Comparison of ENCODE assay signal across 8 mouse cellular contexts in the genomic region with DNA sequence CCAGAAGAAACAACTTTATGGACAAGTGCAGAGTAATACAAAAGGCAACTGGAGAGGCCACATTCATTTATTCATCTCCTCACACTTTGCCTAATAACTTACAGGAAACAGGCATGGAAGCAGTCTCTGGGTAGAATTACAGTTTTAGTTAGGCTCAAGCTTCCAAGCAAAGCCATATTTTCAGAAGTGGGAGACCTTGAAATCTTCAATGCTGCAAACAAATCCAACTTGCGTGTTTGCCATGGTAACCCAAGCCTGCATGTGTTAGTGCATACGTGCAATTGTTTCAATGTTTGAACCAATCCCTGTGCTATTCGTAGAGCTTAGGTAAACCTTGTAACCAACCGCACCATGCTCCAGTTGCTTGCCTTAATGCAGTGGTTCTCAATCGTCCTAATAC.
DNase-seq lines count a peak whose midpoint lies in the region; ATAC-seq and TF ChIP-seq lines count a peak whose summit lies in the region.

No protein-coding gene starts in this region.

- H3K36me3 ChIP-seq in forebrain, embryonic 11.5 days (ENCODE audit: control insufficient read depth, insufficient read depth, low read length): no peaks in the 10 kb centered on the region
- no peaks in the 10 kb centered on the region for H3K36me3 ChIP-seq in liver, embryonic 11.5 days (ENCODE audit: control insufficient read depth, insufficient read depth, low read length)
- no peaks in the 10 kb centered on the region for H3K36me3 ChIP-seq in small intestine, adult 2 months (ENCODE audit: control insufficient read depth, insufficient read depth, low read length)

- H3K9ac ChIP-seq in forebrain, embryonic 11.5 days (ENCODE audit: low read length): peak overlapping the region; percentile 49
- H3K9ac ChIP-seq in liver, embryonic 11.5 days (ENCODE audit: low read depth, low read length): peak overlapping the region; percentile 48

- no peaks in the 10 kb centered on the region for H3K27me3 ChIP-seq in forebrain, embryonic 11.5 days (ENCODE audit: control insufficient read depth, insufficient read depth, low read length)
- no peaks in the 10 kb centered on the region for H3K27me3 ChIP-seq in liver, embryonic 11.5 days (replicated peaks; ENCODE audit: control insufficient read depth, insufficient read depth, low read length)
- H3K27me3 ChIP-seq in small intestine, adult 2 months (ENCODE audit: control insufficient read depth, insufficient read depth, low read length): no peaks in the 10 kb centered on the region

- no peak overlapping the region for H3K27ac ChIP-seq in forebrain, embryonic 11.5 days (ENCODE audit: low read depth, low read length)
- H3K27ac ChIP-seq in liver, embryonic 11.5 days (ENCODE audit: low read depth, low read length): no peak overlapping the region
- H3K27ac ChIP-seq in small intestine, adult 2 months (ENCODE audit: insufficient read depth, low read depth, low read length): peak overlapping the region; percentile 11; the same call in 1 of the 2 replicates

- ATAC-seq in forebrain, embryonic 11.5 days (replicated peaks; ENCODE audit: low FRiP score): no peak
- no peak for ATAC-seq in liver, embryonic 11.5 days (replicated peaks; ENCODE audit: low FRiP score)

- H3K4me1 ChIP-seq in forebrain, embryonic 11.5 days (replicated peaks; ENCODE audit: control insufficient read depth, insufficient read depth, low read length): no peaks in the 10 kb centered on the region; the same call in 1 of the 2 replicates
- H3K4me1 ChIP-seq in liver, embryonic 11.5 days (replicated peaks; ENCODE audit: control insufficient read depth, insufficient read depth, low read length): peaks cover 5% of the 10 kb centered on the region; the same call in 1 of the 2 replicates
- peaks cover 2% of the 10 kb centered on the region; the same call in 1 of the 2 replicates for H3K4me1 ChIP-seq in small intestine, adult 2 months (ENCODE audit: control insufficient read depth, insufficient read depth, insufficient read length, low read length)

- DNase-seq in embryo, embryonic 11 days: peak; percentile 24
- no peak for DNase-seq in embryo, embryonic 10.5 days (ENCODE audit: low spot score)
- DNase-seq in 3T3-L1 (ENCODE audit: low read depth, low spot score): peak; percentile 40
- no peak for DNase-seq in forebrain, embryonic 11.5 days (ENCODE audit: low spot score)
- DNase-seq in liver, embryonic 11.5 days (ENCODE audit: low spot score): no peak
- DNase-seq in frontal cortex, postnatal 10 days (ENCODE audit: low spot score in 2 of 2): no peak
- no peak for DNase-seq in thymus, postnatal 4 days

- TF ChIP-seq CTCF in small intestine, adult 2 months (IDR thresholded peaks at IDR 0.05; ENCODE audit: extremely low read depth, insufficient read length, insufficient replicate concordance, low read depth, low read length): no peak

- H3K4me2 ChIP-seq in forebrain, embryonic 11.5 days (ENCODE audit: low read depth, low read length, severe bottlenecking): peak overlapping the region; percentile 43
- peak overlapping the region; percentile 74 for H3K4me2 ChIP-seq in liver, embryonic 11.5 days

- no peaks in the 10 kb centered on the region for H3K9me3 ChIP-seq in forebrain, embryonic 11.5 days (ENCODE audit: control insufficient read depth, low read length)
- H3K9me3 ChIP-seq in liver, embryonic 11.5 days (ENCODE audit: control insufficient read depth, low read length): no peaks in the 10 kb centered on the region

- WGBS in forebrain, embryonic 11.5 days: 46% methylated on average over 5 of the region's 5 CpGs
- 47% methylated on average over 5 of the region's 5 CpGs for WGBS in liver, embryonic 11.5 days
- WGBS in small intestine, adult 2 months: 14% methylated on average over 5 of the region's 5 CpGs

- H3K4me3 ChIP-seq in forebrain, embryonic 11.5 days (ENCODE audit: low read depth, low read length): peak overlapping the region; percentile 44
- peak overlapping the region; percentile 58 for H3K4me3 ChIP-seq in liver, embryonic 11.5 days (ENCODE audit: low read depth, low read length)
- H3K4me3 ChIP-seq in small intestine, adult 2 months (ENCODE audit: low read depth, low read length): peak overlapping the region; percentile 64; the same call in 1 of the 2 replicates

- TF ChIP-seq POLR2A in small intestine, adult 2 months (IDR thresholded peaks at IDR 0.05; ENCODE audit: low read depth, low read length): no peak

Comparison
In these comparisons a context has a peak if more than half of its experiments do, and no peak if none do; other contexts are left out.
1. DNase-seq: peak in embryo, embryonic 11 days (single experiment) and 3T3-L1 (single experiment); none in embryo, embryonic 10.5 days (single experiment), forebrain, embryonic 11.5 days (single experiment), liver, embryonic 11.5 days (single experiment), frontal cortex, postnatal 10 days (0 of 2) and thymus, postnatal 4 days (single experiment).
2. Peak in every context shown above with its lines, with median percentiles within 50 percentile points of each other: H3K4me3 ChIP-seq.